Mouse (Mus musculus) CH12.LX (cell line): Measurements from ENCODE around the gene Lama2.

ENCODE experiments used
- CTCF ChIP-seq, 2 experiments: IDR thresholded peaks in 1 of 2; conservative IDR thresholded peaks in 1 of 2; 2 replicates each; pipeline ENCODE4 v1.5.1; 2011 to 2012; ENCODE audit warnings: low read depth in 2 of 2, low read length in 2 of 2, improper control_type of control experiment in 1 of 2, inconsistent platforms in 1 of 2, mild to moderate bottlenecking in 1 of 2, moderate library complexity in 1 of 2
- MEF2A ChIP-seq: IDR thresholded peaks from 2 replicates; pipeline ENCODE4 v1.6.1; 2014; ENCODE audit warnings: low read depth, mild to moderate bottlenecking, inconsistent platforms, low read length, improper control_type of control experiment, borderline replicate concordance
- MXI1 ChIP-seq: IDR thresholded peaks from 2 replicates; pipeline ENCODE4 v1.6.1; 2011; ENCODE audit warnings: mild to moderate bottlenecking, low read depth, low read length, improper control_type of control experiment

DNA sequence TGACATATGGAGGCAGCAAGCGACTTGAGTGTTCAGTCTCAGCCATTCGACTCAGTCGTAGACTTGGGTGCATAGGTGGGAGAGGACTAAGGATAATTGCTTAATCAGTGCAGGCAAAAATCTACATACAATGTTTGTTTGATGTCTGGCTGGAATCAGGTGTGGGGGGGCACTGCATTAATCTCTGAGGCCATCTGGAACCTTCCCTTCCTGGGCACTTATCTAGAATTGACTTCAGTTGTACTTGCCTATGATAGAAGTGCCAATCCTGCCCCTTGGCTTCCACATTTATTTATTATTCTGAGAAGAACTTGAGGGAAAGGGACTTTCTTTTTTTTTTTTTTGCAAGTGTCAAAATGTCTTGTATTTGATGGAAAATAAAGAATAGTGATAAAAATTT is 644.2 kb downstream of the Lama2 start:
- TF ChIP-seq MEF2A (no peak), MXI1 (no peak), CTCF (conservative IDR thresholded peaks at IDR 0.05 in 1 of 2, IDR thresholded peaks at IDR 0.05 in 1 of 2; ENCODE audit: low read depth in 2 of 2, low read length in 2 of 2) (no peak)
